Mouse (Mus musculus) E14TG2a.4 (cell line): ENCODE measurements around the gene Gbp7.

Experiments
- CTCF ChIP-seq: conservative IDR thresholded peaks from 2 replicates; pipeline ENCODE4 v1.5.1; 2014; ENCODE audit warnings: low read length
- POU5F1 ChIP-seq: IDR thresholded peaks from 2 replicates; pipeline ENCODE4 v1.6.1; 2014; ENCODE audit warnings: low read length, borderline replicate concordance

GRCm38 (mm10) chr3:142588888-142589287, 58.7 kb downstream of the Gbp7 start:
- TF ChIP-seq POU5F1 = no peak
- TF ChIP-seq CTCF = no peak
